Mouse (Mus musculus) stomach, embryonic 16.5 days (tissue): ENCODE measurements at regions not wholly inside any gene's neighbourhood (a gene's known extent, or its start where the extent isn't known, plus 50 kb on each side); places are given as distances from the start of the nearest gene placed in this dataset.

Experiments
- ATAC-seq: fragments of 200-750 bp; cut with Nextera tagmentation; 2 replicates; pipeline ENCODE4 v1.8.0; 2017; ENCODE audit warnings: moderate number of reproducible peaks, moderate TSS enrichment; ENCODE audit not compliant: insufficient read depth, low FRiP score
- H3K27ac ChIP-seq: fragments of 300-500 bp; sonication (generic); 2 replicates; pipeline ENCODE4 v1.5.1; 2014; ENCODE audit warnings: low read length
- H3K27me3 ChIP-seq: fragments of 300-500 bp; sonication (generic); 2 replicates; pipeline ENCODE4 v1.6.1; 2014; ENCODE audit warnings: low read length, control low read depth, mixed read lengths; ENCODE audit not compliant: control insufficient read depth, insufficient read depth
- H3K36me3 ChIP-seq: fragments of 300-500 bp; sonication (generic); 2 replicates; pipeline ENCODE4 v1.6.1; 2014; ENCODE audit warnings: low read length; ENCODE audit not compliant: control insufficient read depth, insufficient read depth
- H3K4me1 ChIP-seq: fragments of 300-500 bp; sonication (generic); 2 replicates; pipeline ENCODE4 v1.6.1; 2014; ENCODE audit warnings: low read length, control low read depth, mixed read lengths; ENCODE audit not compliant: control insufficient read depth, insufficient read depth
- H3K4me2 ChIP-seq: fragments of 300-500 bp; sonication (generic); 2 replicates; pipeline ENCODE4 v1.6.1; 2014; ENCODE audit warnings: low read depth, low read length, mixed read lengths
- H3K4me3 ChIP-seq: fragments of 300-500 bp; sonication (generic); replicated peaks from 2 replicates; pipeline ENCODE4 v1.5.1; 2014; ENCODE audit warnings: mild to moderate bottlenecking, low read length
- H3K9ac ChIP-seq: fragments of 300-500 bp; sonication (generic); 2 replicates; pipeline ENCODE4 v1.6.1; 2014; ENCODE audit warnings: low read length
- H3K9me3 ChIP-seq: fragments of 300-500 bp; sonication (generic); replicated peaks from 2 replicates; pipeline ENCODE4 v1.6.1; 2016; ENCODE audit warnings: low read length, control low read depth; ENCODE audit not compliant: control insufficient read depth
- WGBS: fragments of 180-500 bp; shearing (Covaris S2); extraction: QIAGEN DNeasy Blood & Tissue Kit; methylation state at CpG from one replicate; pipeline ENCODE4 v1.1.7; 2014; 5-methylcytosine and 5-hydroxymethylcytosine counted together

GRCm38 (mm10) chr15:63006471-63007228 is 838.3 kb downstream of the Gsdmc2 start:
- no peak overlapping the region for H3K9ac ChIP-seq
- WGBS = 78% methylated on average over 14 of the region's 14 CpGs
- H3K4me3 ChIP-seq = no peak overlapping the region
- no peaks in the 10 kb centered on the region for H3K9me3 ChIP-seq
- no peak overlapping the region for H3K4me2 ChIP-seq
- no peaks in the 10 kb centered on the region for H3K27me3 ChIP-seq
- H3K36me3 ChIP-seq = no peaks in the 10 kb centered on the region
- no peaks in the 10 kb centered on the region for H3K4me1 ChIP-seq
- H3K27ac ChIP-seq = no peak overlapping the region
- no peak for ATAC-seq

DNA sequence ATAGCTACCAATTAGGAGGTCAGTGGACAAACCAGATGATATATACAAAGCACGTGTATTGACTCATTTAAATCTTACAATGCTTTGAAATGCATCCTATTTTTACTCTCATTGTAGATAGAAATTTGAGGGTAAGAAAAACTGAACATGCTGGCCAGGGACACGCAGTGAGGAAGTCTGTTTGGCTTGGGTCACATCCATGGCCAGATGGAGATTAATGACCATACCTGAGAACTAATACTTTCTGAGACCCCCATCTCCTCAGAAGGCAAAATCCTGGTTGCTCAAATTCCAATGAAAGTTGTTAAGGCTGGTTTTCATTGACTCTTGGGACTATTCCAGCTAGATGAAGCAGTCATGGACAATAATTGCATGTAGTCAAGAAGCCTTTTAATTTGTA is 850.3 kb downstream of the Gsdmc2 start:
- Histone ChIP-seq H3K36me3 (no peaks in the 10 kb centered on the region), H3K9me3 (no peaks in the 10 kb centered on the region), H3K9ac (no peak overlapping the region), H3K4me1 (no peaks in the 10 kb centered on the region), H3K27ac (no peak overlapping the region), H3K4me2 (no peak overlapping the region), H3K4me3 (no peak overlapping the region), H3K27me3 (no peaks in the 10 kb centered on the region)
- 80% methylated on average over 2 of the region's 2 CpGs for WGBS
- no peak for ATAC-seq

DNA sequence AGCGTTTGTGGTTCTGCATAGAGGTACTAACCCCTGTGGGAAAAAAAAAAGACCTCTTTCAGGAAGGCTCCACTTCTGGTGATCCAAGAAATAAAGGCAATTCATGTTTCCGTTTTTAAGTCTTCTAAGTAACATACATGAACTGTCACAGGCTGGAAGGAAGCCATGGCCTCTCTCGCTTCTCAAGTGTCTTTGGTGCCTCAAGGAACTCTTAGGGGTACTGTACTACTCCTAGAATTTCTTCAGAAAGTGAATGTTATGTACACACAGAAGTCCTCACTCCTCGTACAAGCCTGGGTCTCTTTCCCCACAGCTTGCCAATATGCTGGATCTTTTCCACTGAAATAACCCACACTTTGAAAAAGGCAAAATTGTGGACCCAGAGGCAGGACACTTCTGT is 858.1 kb downstream of the Gsdmc2 start:
- Histone ChIP-seq H3K9ac (no peak overlapping the region), H3K9me3 (no peaks in the 10 kb centered on the region), H3K36me3 (no peaks in the 10 kb centered on the region), H3K4me3 (no peak overlapping the region), H3K4me2 (no peak overlapping the region), H3K4me1 (no peaks in the 10 kb centered on the region), H3K27me3 (no peaks in the 10 kb centered on the region), H3K27ac (no peak overlapping the region)
- WGBS = 60% methylated on average over 4 of the region's 4 CpGs
- ATAC-seq = no peak

- Histone ChIP-seq H3K36me3 (no peaks in the 10 kb centered on the region), H3K4me1 (no peaks in the 10 kb centered on the region), H3K27ac (no peak overlapping the region), H3K4me2 (no peak overlapping the region), H3K9me3 (no peaks in the 10 kb centered on the region), H3K4me3 (no peak overlapping the region), H3K9ac (no peak overlapping the region), H3K27me3 (no peaks in the 10 kb centered on the region)
- 65% methylated on average over 7 of the region's 7 CpGs for WGBS
- ATAC-seq = no peak
Measured at GRCm38 (mm10) chr15:62986147-62986546, 858.8 kb downstream of the Gsdmc2 start.

DNA sequence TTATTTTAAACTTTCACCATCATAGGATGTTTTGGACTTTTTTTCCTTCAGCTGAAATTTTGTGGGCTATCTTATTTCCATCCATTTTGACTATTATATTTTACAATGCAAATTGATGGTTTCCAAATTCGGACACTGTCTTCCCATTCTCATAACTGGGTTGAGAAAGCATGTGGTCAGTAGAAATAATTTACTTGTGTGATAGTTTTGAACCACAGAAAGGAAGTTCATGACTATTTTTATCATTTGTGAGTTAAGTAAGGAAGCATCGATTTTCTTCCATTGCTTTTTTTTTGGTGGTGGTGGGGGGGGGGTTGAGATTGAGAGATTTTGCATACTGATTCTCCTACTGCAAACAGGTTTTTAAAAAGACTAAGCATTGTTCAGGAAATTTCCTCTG is 874.4 kb downstream of the Gsdmc2 start:
- 77% methylated on average over 2 of the region's 2 CpGs for WGBS
- no peaks in the 10 kb centered on the region for H3K36me3 ChIP-seq

GRCm38 (mm10) chr15:62962681-62963080 is 882.3 kb downstream of the Gsdmc2 start:
- Histone ChIP-seq H3K36me3 (no peaks in the 10 kb centered on the region), H3K9me3 (no peaks in the 10 kb centered on the region), H3K27me3 (no peaks in the 10 kb centered on the region), H3K4me1 (no peaks in the 10 kb centered on the region), H3K4me2 (no peak overlapping the region), H3K4me3 (no peak overlapping the region), H3K9ac (no peak overlapping the region), H3K27ac (no peak overlapping the region)
- ATAC-seq = no peak
- WGBS = 32% methylated on average over 5 of the region's 5 CpGs

More for the DNA sequence above, 874.4 kb downstream of the Gsdmc2 start:
- Histone ChIP-seq H3K9me3 (no peaks in the 10 kb centered on the region), H3K27ac (no peak overlapping the region), H3K27me3 (no peaks in the 10 kb centered on the region), H3K4me2 (no peak overlapping the region), H3K4me1 (no peaks in the 10 kb centered on the region), H3K4me3 (no peak overlapping the region), H3K9ac (no peak overlapping the region)
- ATAC-seq = no peak

DNA sequence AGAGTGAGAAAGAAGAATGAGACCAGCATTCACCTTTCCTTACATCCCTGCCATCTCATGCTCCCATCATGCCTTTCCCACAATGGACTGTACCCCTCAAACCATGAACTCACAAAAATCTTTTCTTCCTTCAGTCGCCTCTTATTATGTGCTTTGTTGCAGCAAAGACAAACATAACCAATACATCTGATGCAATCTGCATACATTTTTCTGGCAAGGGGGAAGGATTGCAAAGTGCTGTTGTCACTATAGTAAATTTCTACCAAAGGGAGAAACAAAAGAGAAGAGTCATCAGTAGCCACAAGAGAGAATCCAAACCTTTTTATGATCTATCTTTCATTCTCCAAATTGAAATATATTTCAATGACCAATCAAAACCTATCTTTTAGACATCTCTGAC is 884.4 kb downstream of the Gsdmc2 start:
- H3K4me2 ChIP-seq = no peak overlapping the region
- WGBS = 91% methylated on average over 1 of the region's 1 CpGs
- no peak for ATAC-seq
- H3K4me1 ChIP-seq = no peaks in the 10 kb centered on the region
- no peaks in the 10 kb centered on the region for H3K9me3 ChIP-seq
- no peak overlapping the region for H3K9ac ChIP-seq
- H3K27ac ChIP-seq = no peak overlapping the region
- no peaks in the 10 kb centered on the region for H3K36me3 ChIP-seq
- H3K27me3 ChIP-seq = no peaks in the 10 kb centered on the region
- H3K4me3 ChIP-seq = no peak overlapping the region

DNA sequence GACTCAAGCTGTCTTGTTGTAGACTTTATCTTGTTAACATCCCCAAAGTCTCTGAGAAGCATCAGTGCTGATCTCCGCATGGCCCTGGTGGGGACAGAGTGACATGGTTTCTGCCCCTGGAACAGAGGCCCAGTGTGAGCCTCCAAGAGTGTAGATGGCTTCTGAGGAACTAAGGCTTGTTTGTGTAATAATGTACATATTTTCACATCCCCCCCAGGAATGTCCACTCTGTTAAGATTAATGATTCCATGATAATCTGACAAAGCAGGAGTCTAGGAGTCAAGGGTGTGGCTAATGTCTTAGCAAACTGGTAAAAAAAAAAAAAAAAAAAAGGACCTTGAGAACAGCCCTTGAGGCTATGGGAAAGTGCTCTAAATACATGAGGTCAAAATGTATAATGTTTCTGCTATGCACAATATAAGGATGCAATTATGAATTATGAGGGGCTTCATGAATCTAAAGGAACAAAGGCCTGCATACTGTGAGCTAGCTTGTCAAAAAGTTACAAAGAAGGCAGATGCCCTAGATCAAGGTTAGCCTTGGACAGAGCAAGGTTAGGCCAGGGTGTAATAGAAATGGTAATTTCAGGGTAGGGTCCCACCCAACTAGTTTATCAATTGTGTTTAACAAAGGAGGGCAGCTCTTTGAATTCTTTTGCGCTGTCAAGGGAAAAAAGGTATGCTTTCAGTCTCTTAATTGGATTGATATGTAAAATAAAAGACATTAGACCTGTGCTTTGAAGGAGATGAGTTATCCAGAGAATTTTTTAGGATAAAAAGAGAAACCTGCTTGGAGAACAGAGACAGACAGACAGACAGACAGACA is 886.3 kb downstream of the Gsdmc2 start:
- no peak overlapping the region for H3K9ac ChIP-seq
- no peak for ATAC-seq
- 83% methylated on average over 2 of the region's 2 CpGs for WGBS
- H3K27me3 ChIP-seq = no peaks in the 10 kb centered on the region
- no peak overlapping the region for H3K4me3 ChIP-seq
- H3K9me3 ChIP-seq = no peaks in the 10 kb centered on the region
- H3K27ac ChIP-seq = no peak overlapping the region
- H3K4me1 ChIP-seq = no peaks in the 10 kb centered on the region
- H3K4me2 ChIP-seq = no peak overlapping the region
- no peaks in the 10 kb centered on the region for H3K36me3 ChIP-seq

GRCm38 (mm10) chr15:62954889-62955288 is 890.1 kb downstream of the Gsdmc2 start:
- H3K4me1 ChIP-seq = no peaks in the 10 kb centered on the region
- H3K9me3 ChIP-seq = no peaks in the 10 kb centered on the region
- ATAC-seq = no peak
- H3K4me3 ChIP-seq = no peak overlapping the region
- H3K27me3 ChIP-seq = no peaks in the 10 kb centered on the region
- H3K4me2 ChIP-seq = no peak overlapping the region
- WGBS = 57% methylated on average over 1 of the region's 1 CpGs
- no peaks in the 10 kb centered on the region for H3K36me3 ChIP-seq
- H3K9ac ChIP-seq = no peak overlapping the region
- no peak overlapping the region for H3K27ac ChIP-seq
